Mouse (Mus musculus) kidney, adult 2 months (tissue): ENCODE measurements around the gene Phactr3.

Experiments
- CTCF ChIP-seq: fragments of 200-500 bp; conservative IDR thresholded peaks from 2 replicates; pipeline ENCODE4 v1.5.1; 2011; ENCODE audit warnings: low read depth, mild to moderate bottlenecking, control low read depth, low read length, moderate library complexity, mixed read lengths; ENCODE audit not compliant: insufficient read depth, insufficient read length
- POLR2A ChIP-seq: fragments of 200-500 bp; IDR thresholded peaks from one replicate; pipeline ENCODE4 v1.6.1; 2011; ENCODE audit warnings: low read depth, low read length, control low read depth

DNA sequence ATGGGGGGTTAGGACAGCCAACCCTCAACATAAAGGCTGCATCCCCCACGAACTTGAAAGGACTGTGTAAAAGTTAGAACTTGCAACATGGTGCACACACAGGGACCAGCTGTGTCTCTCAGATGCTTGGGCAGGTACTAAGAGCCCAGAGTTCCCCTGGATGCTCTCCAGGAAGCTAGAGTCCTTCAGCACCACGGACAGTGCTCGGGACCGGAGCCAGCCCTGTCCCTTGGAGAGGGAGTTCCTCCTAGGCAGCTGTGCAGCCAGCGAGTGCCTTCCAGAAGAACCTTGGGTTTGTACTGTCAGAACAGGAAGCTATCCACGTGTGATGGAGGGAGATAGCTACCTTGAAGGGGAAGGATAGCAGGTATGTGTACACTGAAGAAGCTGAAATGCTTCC lies 158.4 kb downstream of the Phactr3 start:
- TF ChIP-seq CTCF (no peak), POLR2A (no peak)
